Mouse (Mus musculus): ENCODE data around the gene Mpg. TPM values are rescaled to one million over a fixed set of nuclear protein-coding genes. Genes with fewer than 3 reads are reported as not detected.

Mpg gene
- polyA plus RNA-seq, 1 experiment from 2014 or later, result 29.6 TPM

DNA sequence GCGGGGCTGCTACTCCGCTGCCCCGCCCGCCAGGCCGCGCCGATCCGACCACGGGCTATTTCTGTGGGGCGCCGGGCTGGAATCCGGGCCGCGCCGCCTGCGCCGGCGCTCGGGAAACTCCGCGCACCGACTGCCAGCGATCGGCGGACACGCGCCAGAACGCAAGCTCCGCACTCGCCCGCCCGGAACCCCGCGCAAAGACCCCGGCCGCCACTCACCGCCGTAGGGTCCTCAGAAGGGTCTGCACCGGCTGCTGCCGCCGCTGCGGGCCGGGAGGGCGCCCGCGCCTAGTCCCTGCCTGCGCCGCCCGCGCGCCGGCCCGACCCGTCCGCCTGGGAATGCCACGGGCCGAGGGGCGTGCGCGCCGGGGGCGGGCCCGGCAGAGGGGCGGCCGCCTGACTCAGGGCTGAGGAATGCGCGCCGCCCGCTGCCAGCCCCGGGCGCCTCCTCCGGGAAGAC lies 4.3 kb upstream of the Mpg start, which contains the start of gene Rhbdf1:
TSS of gene Rhbdf1 (minus strand) at position 350 of the 459 bp plus-strand sequence.
- no peaks in the 10 kb centered on the region for H3K36me3 ChIP-seq (replicated peaks; ENCODE audit: control insufficient read depth, insufficient read depth, low read depth, low read length)
- peak; percentile 77 for DNase-seq (ENCODE audit: low spot score)
- peak within 1 kb of the TSS; percentile 80 for H3K27ac ChIP-seq (replicated peaks; ENCODE audit: low read depth, low read length)
- no peaks in the 10 kb centered on the region for H3K9me3 ChIP-seq (replicated peaks; ENCODE audit: control insufficient read depth, low read length)
- peak within 1 kb of the TSS; percentile 89 for H3K9ac ChIP-seq (replicated peaks; ENCODE audit: low read length)
- H3K4me3 ChIP-seq (ENCODE audit: low read depth, low read length), result peak within 1 kb of the TSS; percentile 86
- WGBS, result under 1% methylated on average over 60 of the region's 72 CpGs
- ATAC-seq (replicated peaks; ENCODE audit: insufficient number of reproducible peaks, low FRiP score, low TSS enrichment, low read depth), result peak; percentile 44
- peak within 1 kb of the TSS; percentile 96 for H3K4me2 ChIP-seq (ENCODE audit: low read depth, low read length)
- no peaks in the 10 kb centered on the region for H3K27me3 ChIP-seq (ENCODE audit: control insufficient read depth, insufficient read depth, low read length)
- H3K4me1 ChIP-seq (ENCODE audit: control insufficient read depth, insufficient read depth, low read length), result peaks cover 9% of the 10 kb centered on the region; the same call in 1 of the 2 replicates

DNA sequence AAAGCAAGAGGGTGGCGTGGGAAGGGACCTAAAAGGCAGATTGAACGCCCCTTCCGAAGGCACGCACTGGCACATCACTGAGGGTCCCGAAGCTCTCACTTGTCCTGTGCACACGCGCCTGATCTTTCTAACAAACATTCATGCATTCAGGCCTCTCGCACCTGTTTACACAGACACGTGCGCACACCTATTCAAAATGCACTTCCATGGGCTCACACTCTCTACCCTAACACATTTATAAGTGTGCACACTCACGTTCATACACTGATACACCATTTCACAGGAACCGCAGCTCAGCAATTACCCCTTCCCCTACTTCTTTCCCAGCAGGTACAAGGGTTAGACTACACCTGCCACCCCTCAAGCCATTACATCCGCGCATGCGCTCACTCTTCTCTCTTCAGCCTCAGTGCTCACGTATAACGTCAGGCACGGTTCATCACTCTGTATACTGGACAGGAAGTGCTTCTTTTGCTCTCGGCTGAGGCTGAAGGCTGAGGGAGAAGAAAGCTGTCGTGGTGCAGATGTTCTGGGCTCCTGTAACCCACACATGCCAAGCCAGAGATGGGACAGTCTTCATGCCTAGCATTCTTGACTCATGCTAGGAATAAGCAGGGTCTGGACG lies 3.6 kb upstream of the Mpg start:
- ATAC-seq (replicated peaks; ENCODE audit: insufficient number of reproducible peaks, low FRiP score, low TSS enrichment, low read depth), result no peak
- Histone ChIP-seq H3K9me3 (replicated peaks; ENCODE audit: control insufficient read depth, low read length) (no peaks in the 10 kb centered on the region), H3K36me3 (replicated peaks; ENCODE audit: control insufficient read depth, insufficient read depth, low read depth, low read length) (no peaks in the 10 kb centered on the region), H3K4me1 (ENCODE audit: control insufficient read depth, insufficient read depth, low read length) (peaks cover 9% of the 10 kb centered on the region; the same call in 1 of the 2 replicates), H3K4me2 (ENCODE audit: low read depth, low read length) (peak overlapping the region; percentile 96), H3K27me3 (ENCODE audit: control insufficient read depth, insufficient read depth, low read length) (no peaks in the 10 kb centered on the region), H3K9ac (replicated peaks; ENCODE audit: low read length) (peak overlapping the region; percentile 89), H3K4me3 (ENCODE audit: low read depth, low read length) (peak overlapping the region; percentile 86), H3K27ac (replicated peaks; ENCODE audit: low read depth, low read length) (no peak overlapping the region)
- WGBS, result 6% methylated on average over 21 of the region's 21 CpGs
- DNase-seq (ENCODE audit: low spot score), result peak; percentile 29

DNA sequence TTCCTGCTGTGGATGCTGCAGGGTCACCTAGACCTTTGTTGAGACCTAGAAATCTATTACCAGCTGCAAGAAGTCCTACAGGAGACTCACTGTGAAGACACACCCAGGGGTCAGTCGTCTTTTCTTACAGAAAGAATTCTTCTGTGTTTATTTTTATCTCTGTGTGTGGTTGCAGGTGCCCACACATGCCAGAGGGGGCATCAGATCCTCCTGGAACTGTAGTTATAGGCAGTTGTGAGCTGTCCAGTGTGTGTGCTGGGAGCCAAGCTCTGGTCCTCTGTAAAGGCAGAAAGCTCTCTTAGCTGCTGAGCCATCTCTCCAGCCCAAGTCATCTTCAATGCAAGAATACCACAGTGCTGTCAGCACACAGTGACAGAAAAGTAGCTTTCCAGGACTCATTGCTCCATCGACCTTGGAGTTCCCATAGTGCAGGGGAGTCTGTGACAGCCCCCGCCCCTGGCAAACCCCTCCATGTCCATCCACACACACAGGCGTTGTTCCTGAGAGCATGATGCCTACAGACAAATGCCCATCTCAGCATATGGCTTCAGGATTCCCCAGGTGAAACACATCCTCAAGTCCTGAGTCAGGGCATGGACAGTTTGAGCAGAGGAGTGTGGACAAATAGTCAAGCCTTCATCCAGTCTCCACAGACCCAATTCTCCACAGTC lies 2.9 kb upstream of the Mpg start:
- 63% methylated on average over 4 of the region's 4 CpGs for WGBS
- H3K27ac ChIP-seq (replicated peaks; ENCODE audit: low read depth, low read length), result no peak overlapping the region
- no peaks in the 10 kb centered on the region for H3K36me3 ChIP-seq (replicated peaks; ENCODE audit: control insufficient read depth, insufficient read depth, low read depth, low read length)
- H3K4me2 ChIP-seq (ENCODE audit: low read depth, low read length), result no peak overlapping the region
- H3K9ac ChIP-seq (replicated peaks; ENCODE audit: low read length), result no peak overlapping the region
- ATAC-seq (replicated peaks; ENCODE audit: insufficient number of reproducible peaks, low FRiP score, low TSS enrichment, low read depth) (no peak), DNase-seq (ENCODE audit: low spot score) (no peak)
- no peak overlapping the region for H3K4me3 ChIP-seq (ENCODE audit: low read depth, low read length)
- H3K9me3 ChIP-seq (replicated peaks; ENCODE audit: control insufficient read depth, low read length), result no peaks in the 10 kb centered on the region
- no peaks in the 10 kb centered on the region for H3K27me3 ChIP-seq (ENCODE audit: control insufficient read depth, insufficient read depth, low read length)
- H3K4me1 ChIP-seq (ENCODE audit: control insufficient read depth, insufficient read depth, low read length), result peaks cover 9% of the 10 kb centered on the region; the same call in 1 of the 2 replicates

DNA sequence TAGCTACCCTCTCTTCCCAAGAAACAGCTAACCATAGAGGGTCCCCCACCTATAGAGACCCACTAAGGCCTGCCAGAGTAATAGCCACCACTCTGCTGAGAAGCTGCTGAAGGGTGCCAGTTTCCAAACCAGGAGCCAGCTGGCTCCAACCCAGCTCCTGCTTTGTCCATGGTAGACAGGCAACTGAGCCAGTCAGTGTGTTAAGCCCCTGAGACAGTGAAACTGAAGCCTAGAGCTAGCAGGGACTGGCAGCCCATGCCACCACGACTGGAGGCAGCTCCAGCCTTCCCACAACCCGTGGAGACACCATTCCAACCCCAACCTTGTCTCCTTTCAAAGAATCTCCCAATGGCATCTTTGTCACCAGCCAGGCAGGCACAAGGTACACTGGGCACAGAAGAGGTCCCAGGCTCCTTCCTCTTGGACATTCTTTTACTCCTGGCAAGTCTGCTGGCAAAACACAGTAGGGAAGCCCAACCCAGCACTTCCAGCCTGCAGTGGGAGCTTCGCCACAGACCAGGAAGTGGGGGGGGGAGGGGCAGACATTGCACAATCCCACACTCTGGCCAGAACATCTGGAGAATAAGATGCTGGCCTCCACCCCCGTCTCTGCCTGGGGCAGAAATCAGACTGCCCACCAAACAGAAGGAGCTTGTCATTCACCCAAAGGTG lies 1.7 kb upstream of the Mpg start:
- Histone ChIP-seq H3K9me3 (replicated peaks; ENCODE audit: control insufficient read depth, low read length) (no peaks in the 10 kb centered on the region), H3K9ac (replicated peaks; ENCODE audit: low read length) (no peak overlapping the region), H3K27me3 (ENCODE audit: control insufficient read depth, insufficient read depth, low read length) (no peaks in the 10 kb centered on the region), H3K27ac (replicated peaks; ENCODE audit: low read depth, low read length) (0 out of 2 replicates have a peak overlapping the region, but pooled peaks have one; percentile 54), H3K4me3 (ENCODE audit: low read depth, low read length) (no peak overlapping the region), H3K4me1 (ENCODE audit: control insufficient read depth, insufficient read depth, low read length) (peaks cover 9% of the 10 kb centered on the region; the same call in 1 of the 2 replicates), H3K4me2 (ENCODE audit: low read depth, low read length) (no peak overlapping the region), H3K36me3 (replicated peaks; ENCODE audit: control insufficient read depth, insufficient read depth, low read depth, low read length) (no peaks in the 10 kb centered on the region)
- 11% methylated on average over 4 of the region's 4 CpGs for WGBS
- ATAC-seq (replicated peaks; ENCODE audit: insufficient number of reproducible peaks, low FRiP score, low TSS enrichment, low read depth) (no peak), DNase-seq (ENCODE audit: low spot score) (peak; percentile 60)

DNA sequence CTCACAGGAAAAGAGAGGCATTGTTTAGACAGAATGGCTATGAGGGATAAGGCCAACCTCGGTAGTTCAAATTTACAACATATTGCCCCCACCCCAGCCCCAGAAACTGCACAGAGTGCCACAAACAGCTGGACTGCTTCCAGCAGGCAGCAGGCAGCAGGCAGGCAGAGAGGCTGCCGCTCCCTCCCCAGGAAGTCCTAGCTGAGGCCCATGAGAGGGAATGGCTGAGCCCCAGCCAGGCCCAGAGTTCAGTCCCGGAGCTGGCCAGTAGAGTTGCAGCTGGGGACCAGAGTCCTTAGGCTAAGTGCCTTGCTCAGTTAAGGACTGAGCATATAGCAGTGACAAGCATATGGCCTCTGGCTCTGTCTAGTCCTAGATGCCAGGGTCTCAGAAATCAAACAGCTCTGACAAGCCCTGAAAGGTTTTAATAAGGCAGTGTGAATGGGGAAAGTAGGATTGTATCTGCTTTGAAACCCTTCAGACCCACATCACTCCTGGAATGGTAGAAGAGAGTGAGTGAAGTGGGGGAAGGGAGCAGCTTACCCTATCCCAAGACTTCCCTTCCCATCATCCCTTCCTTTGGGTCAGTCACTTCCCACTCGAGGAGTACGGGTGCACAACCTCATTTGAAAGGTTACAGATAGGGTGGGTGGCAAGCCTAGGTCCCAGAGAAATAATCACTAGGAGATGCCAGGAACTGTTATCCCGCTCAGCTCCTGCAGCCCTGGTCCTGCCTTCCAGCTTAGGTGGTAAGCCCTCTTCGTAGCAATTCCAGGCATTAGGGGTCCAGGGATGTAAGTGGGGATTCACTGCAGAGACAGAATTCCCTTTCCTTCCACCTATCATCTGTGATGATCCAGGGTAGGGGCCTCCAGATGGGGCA lies 842 bp upstream of the Mpg start:
- H3K4me1 ChIP-seq (ENCODE audit: control insufficient read depth, insufficient read depth, low read length), result peaks cover 9% of the 10 kb centered on the region; the same call in 1 of the 2 replicates
- WGBS, result 56% methylated on average over 7 of the region's 7 CpGs
- H3K9me3 ChIP-seq (replicated peaks; ENCODE audit: control insufficient read depth, low read length), result no peaks in the 10 kb centered on the region
- H3K4me3 ChIP-seq (ENCODE audit: low read depth, low read length), result no peak overlapping the region
- ATAC-seq (replicated peaks; ENCODE audit: insufficient number of reproducible peaks, low FRiP score, low TSS enrichment, low read depth) (no peak), DNase-seq (ENCODE audit: low spot score) (peak; percentile 18)
- 0 out of 2 replicates have a peak, but pooled peaks cover 1% of the 10 kb centered on the region for H3K36me3 ChIP-seq (replicated peaks; ENCODE audit: control insufficient read depth, insufficient read depth, low read depth, low read length)
- H3K9ac ChIP-seq (replicated peaks; ENCODE audit: low read length), result 0 out of 2 replicates have a peak overlapping the region, but pooled peaks have one; percentile 1
- 0 out of 2 replicates have a peak overlapping the region, but pooled peaks have one; percentile 54 for H3K27ac ChIP-seq (replicated peaks; ENCODE audit: low read depth, low read length)
- no peak overlapping the region for H3K4me2 ChIP-seq (ENCODE audit: low read depth, low read length)
- H3K27me3 ChIP-seq (ENCODE audit: control insufficient read depth, insufficient read depth, low read length), result no peaks in the 10 kb centered on the region

DNA sequence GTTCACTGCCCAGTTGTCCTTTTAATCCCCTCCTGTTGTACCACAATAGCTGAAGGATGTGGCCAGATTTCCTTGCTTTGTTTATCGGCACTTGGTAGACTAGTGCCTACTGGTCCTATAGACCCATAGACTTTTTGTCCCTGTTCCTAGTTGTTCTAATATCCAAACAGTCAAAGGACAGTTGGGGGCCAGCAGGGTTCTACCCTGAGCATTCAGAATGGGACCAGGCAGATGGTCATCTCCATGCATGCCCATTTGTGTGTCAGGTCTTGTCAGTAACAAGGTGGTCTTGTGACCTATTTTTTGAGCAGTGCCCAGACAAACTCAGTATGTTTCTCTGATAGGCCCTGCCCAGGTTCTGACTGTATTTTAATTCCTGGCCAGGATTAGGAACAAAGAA lies 736 bp downstream of the Mpg start:
- Histone ChIP-seq H3K27ac (replicated peaks; ENCODE audit: low read depth, low read length) (no peak overlapping the region), H3K4me1 (ENCODE audit: control insufficient read depth, insufficient read depth, low read length) (peaks cover 9% of the 10 kb centered on the region; the same call in 1 of the 2 replicates), H3K4me2 (ENCODE audit: low read depth, low read length) (peak overlapping the region; percentile 82), H3K9ac (replicated peaks; ENCODE audit: low read length) (peak overlapping the region; percentile 78), H3K36me3 (replicated peaks; ENCODE audit: control insufficient read depth, insufficient read depth, low read depth, low read length) (peaks cover 2% of the 10 kb centered on the region), H3K27me3 (ENCODE audit: control insufficient read depth, insufficient read depth, low read length) (no peaks in the 10 kb centered on the region), H3K9me3 (replicated peaks; ENCODE audit: control insufficient read depth, low read length) (no peaks in the 10 kb centered on the region), H3K4me3 (ENCODE audit: low read depth, low read length) (peak overlapping the region; percentile 68)
- DNase-seq (ENCODE audit: low spot score) (no peak), ATAC-seq (replicated peaks; ENCODE audit: insufficient number of reproducible peaks, low FRiP score, low TSS enrichment, low read depth) (no peak)
- WGBS, result 43% methylated on average over 1 of the region's 1 CpGs

DNA sequence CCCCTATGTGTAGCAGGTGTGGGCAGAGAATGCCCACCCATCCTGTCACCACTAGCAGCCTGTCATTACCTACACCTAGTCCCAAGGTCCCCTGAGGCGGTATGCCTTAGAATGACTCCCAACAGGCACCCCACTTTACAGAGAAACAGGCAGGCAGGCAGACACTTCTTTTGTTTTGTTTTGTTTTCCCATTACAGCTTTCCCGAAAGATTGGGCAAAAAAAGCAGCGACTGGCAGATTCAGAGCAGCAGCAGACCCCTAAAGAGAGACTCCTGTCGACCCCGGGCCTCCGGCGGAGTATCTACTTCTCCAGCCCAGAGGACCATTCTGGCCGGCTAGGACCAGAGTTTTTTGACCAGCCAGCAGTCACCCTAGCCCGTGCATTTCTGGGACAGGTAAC lies 1.2 kb downstream of the Mpg start:
- Histone ChIP-seq H3K9me3 (replicated peaks; ENCODE audit: control insufficient read depth, low read length) (no peaks in the 10 kb centered on the region), H3K4me3 (ENCODE audit: low read depth, low read length) (no peak overlapping the region), H3K36me3 (replicated peaks; ENCODE audit: control insufficient read depth, insufficient read depth, low read depth, low read length) (peaks cover 2% of the 10 kb centered on the region), H3K9ac (replicated peaks; ENCODE audit: low read length) (no peak overlapping the region), H3K4me1 (ENCODE audit: control insufficient read depth, insufficient read depth, low read length) (peaks cover 7% of the 10 kb centered on the region; the same call in 1 of the 2 replicates), H3K27ac (replicated peaks; ENCODE audit: low read depth, low read length) (no peak overlapping the region), H3K27me3 (ENCODE audit: control insufficient read depth, insufficient read depth, low read length) (no peaks in the 10 kb centered on the region), H3K4me2 (ENCODE audit: low read depth, low read length) (no peak overlapping the region)
- no peak for ATAC-seq (replicated peaks; ENCODE audit: insufficient number of reproducible peaks, low FRiP score, low TSS enrichment, low read depth)
- 87% methylated on average over 9 of the region's 9 CpGs for WGBS
- DNase-seq (ENCODE audit: low spot score), result no peak
